Mouse (Mus musculus) thymus, adult 2 months (tissue): ENCODE results near the gene Tmem200a.

ENCODE experiments used
- CTCF ChIP-seq: fragments of 200-500 bp; IDR thresholded peaks from 2 replicates; pipeline ENCODE4 v1.5.1; 2012; ENCODE audit warnings: mild to moderate bottlenecking, control low read depth, low read length, moderate library complexity, borderline replicate concordance; ENCODE audit not compliant: control insufficient read depth, poor library complexity, insufficient read depth; ENCODE audit errors: extremely low read depth
- POLR2A ChIP-seq: fragments of 200-500 bp; IDR thresholded peaks from 2 replicates; pipeline ENCODE4 v1.6.1; 2012; ENCODE audit warnings: mild to moderate bottlenecking, low read length, control low read depth, moderate library complexity; ENCODE audit not compliant: control insufficient read depth, poor library complexity, insufficient read depth; ENCODE audit errors: extremely low read depth

- TF ChIP-seq POLR2A (no peak), CTCF (no peak)
Observed at GRCm38 (mm10) chr10:25952838-25953237, 126.0 kb downstream of the Tmem200a start.
